Mouse (Mus musculus) large intestine, adult 2 months (tissue): ENCODE results near the gene Gucy1b2. TPM values are rescaled to one million over a fixed set of nuclear protein-coding genes. Genes with fewer than 3 reads are reported as not detected.

ENCODE experiments used
- DNase-seq: peaks from one replicate; pipeline ENCODE4 v3.0.0-alpha.2; 2012; ENCODE audit warnings: low read depth, low spot score
- WGBS: fragments of 180-500 bp; shearing (Covaris S2); methylation state at CpG from one replicate; pipeline ENCODE4 v1.1.7; 2018; 5-methylcytosine and 5-hydroxymethylcytosine counted together
- polyA plus RNA-seq: library from polyadenylated mRNA; depleted of rRNA; stranded (reverse); fragments of >200 nt; gene quantifications from 2 replicates; pipeline ENCODE4 v1.2.3, GENCODE M21; 2012; rRNA removed

Gucy1b2 gene
- polyA plus RNA-seq, result not detected in 2 replicates

GRCm38 (mm10) chr14:62456239-62456747 is at the start of gene Gucy1b2:
Gene Gucy1b2, minus strand, starts transcription at chr14:62456289.
- no peak for DNase-seq
- WGBS, result 62% methylated on average over 9 of the region's 9 CpGs

- no peak for DNase-seq
- 80% methylated on average over 7 of the region's 7 CpGs for WGBS
Measured at GRCm38 (mm10) chr14:62497391-62497790, 41.3 kb upstream of the Gucy1b2 start.

DNA sequence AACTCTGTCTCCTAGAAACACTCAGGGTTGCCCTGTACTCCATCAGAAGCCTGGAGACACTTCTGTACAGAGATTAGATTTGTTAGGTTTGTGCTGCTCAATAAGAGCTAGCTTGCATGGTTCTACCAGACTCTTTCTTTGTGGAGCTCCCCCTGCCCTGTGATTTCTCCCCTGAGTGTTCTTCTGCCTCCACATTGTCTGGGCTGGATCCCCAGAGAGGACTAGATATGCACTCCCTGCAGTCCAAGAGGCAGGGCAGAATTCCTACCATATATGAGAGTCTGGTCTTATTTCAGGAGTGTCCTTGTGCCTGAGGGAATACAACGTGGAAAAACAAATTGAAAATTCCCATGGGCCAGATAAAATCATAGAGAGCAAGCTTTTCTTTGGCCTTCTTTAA is 40.4 kb upstream of the Gucy1b2 start:
- DNase-seq, result no peak
- WGBS, result 47% methylated on average over 1 of the region's 1 CpGs

GRCm38 (mm10) chr14:62493456-62493855 is 37.4 kb upstream of the Gucy1b2 start:
- no peak for DNase-seq
- WGBS, result 78% methylated on average over 5 of the region's 5 CpGs

- DNase-seq, result peak; percentile 51
- WGBS, result 22% methylated on average over 16 of the region's 16 CpGs
Measured at GRCm38 (mm10) chr14:62492196-62492850, 36.2 kb upstream of the Gucy1b2 start.

DNA sequence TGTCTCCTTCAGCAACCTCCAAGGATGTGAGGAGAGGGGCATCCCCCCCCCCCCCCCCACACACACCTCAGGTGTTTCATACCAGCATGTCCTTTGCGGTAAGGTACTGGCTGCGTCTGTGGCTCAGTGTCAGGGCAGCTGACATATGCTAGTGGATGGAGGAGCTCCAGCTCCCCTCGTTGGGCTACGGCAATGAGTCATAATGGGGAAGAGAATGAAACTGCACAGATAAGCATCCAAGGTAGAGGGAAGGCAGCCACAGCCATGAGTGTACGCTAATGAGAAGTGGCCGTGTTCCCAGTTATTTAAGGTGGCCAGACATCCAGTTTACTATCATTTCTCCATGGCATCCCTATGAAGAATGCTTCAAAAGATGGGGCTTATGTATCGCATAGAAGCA is 32.2 kb upstream of the Gucy1b2 start:
- WGBS, result 83% methylated on average over 7 of the region's 7 CpGs
- no peak for DNase-seq

GRCm38 (mm10) chr14:62481381-62481780 is 25.3 kb upstream of the Gucy1b2 start:
- WGBS, result 43% methylated on average over 8 of the region's 8 CpGs
- DNase-seq, result no peak

GRCm38 (mm10) chr14:62479395-62479794 is 23.3 kb upstream of the Gucy1b2 start:
- no peak for DNase-seq
- WGBS, result 52% methylated on average over 6 of the region's 6 CpGs

- WGBS, result 62% methylated on average over 1 of the region's 1 CpGs
Measured at GRCm38 (mm10) chr14:62474481-62474880, 18.4 kb upstream of the Gucy1b2 start.

GRCm38 (mm10) chr14:62472061-62472460 is 16.0 kb upstream of the Gucy1b2 start:
- 37% methylated on average over 2 of the region's 2 CpGs for WGBS
- no peak for DNase-seq

More at GRCm38 (mm10) chr14:62474481-62474880, 18.4 kb upstream of the Gucy1b2 start:
- no peak for DNase-seq

GRCm38 (mm10) chr14:62468753-62469125 is 12.7 kb upstream of the Gucy1b2 start:
- no peak for DNase-seq

DNA sequence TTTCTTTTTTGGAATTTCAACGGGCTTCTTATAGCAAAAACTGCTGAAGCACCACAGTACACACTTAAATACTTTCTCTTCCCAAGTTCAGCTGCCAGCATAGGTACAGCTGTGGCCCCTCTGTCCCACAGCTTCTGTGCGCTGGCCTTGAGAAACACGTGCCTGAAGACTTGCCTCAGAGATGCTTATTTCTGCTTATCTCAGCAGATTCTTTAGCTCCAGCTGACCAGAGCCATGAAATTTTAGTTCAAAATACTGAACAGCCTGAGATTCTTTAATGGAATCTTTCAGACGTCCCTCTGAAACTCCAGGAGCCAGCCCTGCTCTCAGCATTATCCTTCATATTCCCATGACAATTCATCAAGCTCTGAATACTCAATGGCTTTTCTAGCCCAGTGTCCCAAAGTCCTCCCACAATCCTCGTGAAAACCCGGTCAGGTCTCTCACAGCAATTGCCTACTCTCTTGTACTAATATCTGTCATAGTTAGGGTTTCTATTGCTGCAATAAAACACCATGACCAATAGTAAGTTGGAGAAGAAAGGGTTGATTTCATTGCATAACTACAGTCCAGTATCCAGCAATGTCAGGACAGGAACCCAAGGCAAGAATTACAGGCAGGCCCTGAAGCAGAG is 12.1 kb upstream of the Gucy1b2 start:
- 47% methylated on average over 6 of the region's 6 CpGs for WGBS
- no peak for DNase-seq

More at GRCm38 (mm10) chr14:62468753-62469125, 12.7 kb upstream of the Gucy1b2 start:
- 85% methylated on average over 5 of the region's 5 CpGs for WGBS

- WGBS, result 33% methylated on average over 9 of the region's 9 CpGs
Measured at GRCm38 (mm10) chr14:62464966-62465365, 8.9 kb upstream of the Gucy1b2 start.

DNA sequence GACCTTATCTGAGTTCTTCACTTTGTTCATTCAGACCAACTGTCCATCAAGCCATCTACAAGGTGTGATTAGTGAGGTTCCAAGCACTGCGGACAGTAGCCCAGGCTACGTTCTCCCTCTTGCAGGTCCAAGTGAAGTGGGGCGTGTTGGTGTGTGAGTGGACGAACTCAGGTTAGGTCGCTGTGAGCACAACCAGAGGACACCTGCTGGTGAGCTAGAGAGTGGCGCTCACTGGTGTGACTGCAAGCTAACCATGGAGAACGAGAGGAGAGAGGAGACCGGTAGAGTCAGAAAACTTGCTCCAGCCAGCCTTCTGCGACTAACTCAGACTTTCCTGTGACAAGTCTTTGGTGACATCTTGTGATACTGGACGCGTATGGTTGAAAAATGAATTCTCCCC is 3.5 kb upstream of the Gucy1b2 start:
- WGBS, result 55% methylated on average over 11 of the region's 11 CpGs
- DNase-seq, result no peak

More at GRCm38 (mm10) chr14:62464966-62465365, 8.9 kb upstream of the Gucy1b2 start:
- no peak for DNase-seq

DNA sequence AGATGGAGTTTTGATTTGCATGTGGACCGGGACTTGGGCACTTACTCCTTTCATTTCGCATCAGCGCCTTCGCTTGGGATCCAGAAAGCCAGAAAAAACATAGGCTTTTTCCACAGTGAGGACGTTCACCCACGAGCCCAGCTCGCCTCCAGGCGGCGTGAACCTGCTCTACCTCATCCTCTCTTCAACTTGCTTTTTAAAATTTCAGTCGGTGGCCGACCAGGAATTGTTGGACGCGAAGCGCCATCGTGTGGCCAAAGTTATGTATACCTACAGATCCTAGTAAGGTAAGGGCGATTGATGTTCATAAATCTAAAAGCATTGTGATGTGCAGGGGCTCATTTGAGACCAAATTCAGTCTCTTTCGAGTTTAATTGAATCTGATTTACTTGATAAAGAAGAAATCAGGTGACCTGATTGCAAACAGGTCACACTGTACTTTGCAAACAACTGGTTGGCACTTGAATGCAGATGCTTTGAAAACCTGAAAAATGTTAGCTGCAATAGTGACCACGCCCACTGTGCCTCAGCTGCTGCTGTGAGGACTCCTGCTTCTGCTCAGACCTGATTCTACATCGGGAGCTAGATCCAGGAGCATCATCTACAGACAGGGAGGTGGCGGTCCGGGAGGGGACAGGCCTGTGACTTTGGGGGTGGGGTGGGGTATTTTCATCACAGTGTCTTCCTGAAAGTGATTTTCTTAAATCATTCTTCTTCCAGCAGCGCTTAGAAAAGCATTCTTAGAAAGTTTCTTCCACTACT is 1.5 kb upstream of the Gucy1b2 start:
- DNase-seq, result peak; percentile 33

DNA sequence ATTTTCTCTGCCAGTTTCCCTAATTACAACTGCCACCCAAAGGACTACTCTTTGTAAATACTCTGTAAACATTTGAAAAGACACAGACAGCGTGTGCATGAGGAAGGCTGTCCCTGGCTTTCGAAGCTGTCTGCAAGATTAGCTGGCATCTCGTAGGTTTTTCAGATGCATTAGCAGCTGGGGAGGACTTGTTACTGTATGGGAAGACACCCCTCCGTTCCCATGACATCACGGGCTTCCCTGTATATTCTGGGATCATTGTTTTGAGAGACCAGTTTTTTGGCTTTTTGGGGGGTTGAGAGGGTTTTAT is 564 bp downstream of the Gucy1b2 start:
- DNase-seq, result no peak
- 64% methylated on average over 5 of the region's 5 CpGs for WGBS

More for the DNA sequence above, 1.5 kb upstream of the Gucy1b2 start:
- WGBS, result 20% methylated on average over 22 of the region's 22 CpGs

DNA sequence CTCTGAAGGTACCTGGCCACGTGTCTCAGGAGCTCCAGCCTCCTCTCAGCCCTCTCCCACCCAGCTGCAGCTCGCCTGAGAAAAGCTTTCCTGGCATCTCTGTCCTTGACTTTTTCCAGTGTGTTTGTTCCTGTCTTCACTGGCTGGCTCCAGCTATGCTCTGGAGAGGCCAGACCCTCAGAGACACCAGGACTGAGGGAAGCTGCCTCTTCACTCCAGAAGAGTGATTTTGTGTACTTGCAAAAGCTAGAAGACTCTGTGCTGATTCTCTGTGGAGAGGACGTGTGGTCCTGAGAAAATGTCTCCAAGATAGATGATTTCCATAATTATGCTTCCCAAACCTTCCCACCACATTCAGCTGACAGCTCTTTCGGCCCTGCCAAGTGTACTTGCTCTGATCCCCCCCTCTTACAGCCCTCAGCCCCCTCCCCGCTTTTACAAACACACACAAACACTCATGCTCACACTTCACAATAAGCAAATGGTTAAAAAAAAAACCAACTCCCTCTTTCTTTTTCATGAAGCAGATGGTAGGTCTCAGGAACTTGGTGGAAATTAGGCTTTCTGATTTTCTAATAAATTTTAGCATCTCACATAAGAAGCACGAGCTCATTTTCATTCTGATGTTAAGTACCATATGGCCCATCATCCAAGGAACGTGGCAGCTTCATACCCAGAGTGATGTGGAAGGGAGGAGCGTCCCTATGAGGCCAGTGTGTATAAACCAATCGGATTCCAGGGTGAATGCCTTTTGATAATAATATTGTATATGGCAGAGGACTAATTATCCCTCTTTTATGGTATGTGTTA is 1.1 kb downstream of the Gucy1b2 start:
- DNase-seq, result no peak
- 46% methylated on average over 9 of the region's 9 CpGs for WGBS

DNA sequence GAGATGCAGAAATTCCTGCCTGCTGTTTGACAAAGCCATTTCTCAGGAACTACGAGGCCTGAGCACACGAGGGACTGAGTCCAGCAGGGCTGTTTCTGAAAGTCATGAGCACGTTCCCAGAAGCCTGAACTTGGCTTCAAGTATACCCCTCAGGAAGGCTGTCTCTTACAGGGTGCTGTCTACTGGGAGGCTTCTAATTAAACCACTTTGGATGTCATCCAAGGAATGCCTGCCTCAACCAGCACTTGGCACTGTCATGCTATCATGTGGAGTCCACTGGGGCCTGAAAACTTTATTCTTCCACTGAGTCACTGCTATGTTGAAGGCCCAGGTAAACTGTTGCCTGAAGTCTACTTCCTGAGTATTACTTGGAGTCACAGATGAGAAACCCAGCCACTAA is 2.0 kb downstream of the Gucy1b2 start:
- 61% methylated on average over 3 of the region's 3 CpGs for WGBS

DNA sequence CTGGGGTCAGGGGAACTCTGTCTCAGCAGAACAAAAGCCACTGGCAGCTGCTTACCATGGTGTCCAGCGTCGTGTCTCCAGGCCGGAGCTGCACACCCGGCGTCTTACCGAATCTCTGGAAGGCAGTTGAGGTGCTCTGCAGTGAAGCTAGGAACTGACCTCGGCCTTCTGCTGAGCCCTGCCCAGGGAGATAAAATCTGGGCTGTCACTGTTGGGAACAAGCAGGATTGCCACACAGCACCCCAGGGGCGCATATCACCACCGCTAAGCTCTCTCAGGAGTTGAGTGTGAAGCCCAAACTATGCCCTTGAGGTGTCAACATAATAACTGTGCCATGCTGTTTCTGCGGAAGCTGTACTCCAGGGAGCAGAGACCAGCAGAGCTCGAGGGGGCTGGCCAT is 2.8 kb downstream of the Gucy1b2 start:
- 81% methylated on average over 11 of the region's 11 CpGs for WGBS
- no peak for DNase-seq

More for the DNA sequence above, 2.0 kb downstream of the Gucy1b2 start:
- DNase-seq, result no peak

DNA sequence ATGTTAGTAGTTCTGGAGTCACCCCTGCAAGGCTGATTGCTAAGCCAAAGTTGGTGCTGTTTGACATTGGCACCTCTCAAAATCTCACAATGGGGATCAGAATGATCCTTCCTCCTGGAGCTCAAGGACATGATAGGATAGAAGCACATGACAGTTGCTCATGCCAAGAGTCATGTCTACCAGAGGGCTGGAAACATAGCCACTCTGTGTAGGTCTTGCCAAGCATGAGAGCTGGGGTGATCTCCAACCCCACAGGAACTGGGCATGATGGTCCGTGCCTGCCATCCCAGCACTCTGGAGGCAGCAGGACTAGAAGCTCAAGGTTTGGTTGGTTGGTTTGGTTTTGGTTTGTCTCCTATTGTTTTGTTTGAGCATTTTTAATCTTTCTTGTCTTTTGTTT is 5.4 kb downstream of the Gucy1b2 start:
- 88% methylated on average over 1 of the region's 1 CpGs for WGBS
- no peak for DNase-seq
